Mouse (Mus musculus) kidney, adult 2 months (tissue): ENCODE measurements around the gene Ckb.
"Not testable (repeated sequence)": the region's sequence is repeated elsewhere in the genome, so short reads cannot be mapped to it uniquely, and the experiment has no call there.

Experiments used
- CTCF ChIP-seq: fragments of 200-500 bp; conservative IDR thresholded peaks from 2 replicates; pipeline ENCODE4 v1.5.1; 2011; ENCODE audit warnings: low read depth, mild to moderate bottlenecking, control low read depth, low read length, moderate library complexity, mixed read lengths; ENCODE audit not compliant: insufficient read depth, insufficient read length
- POLR2A ChIP-seq: fragments of 200-500 bp; IDR thresholded peaks from one replicate; pipeline ENCODE4 v1.6.1; 2011; ENCODE audit warnings: low read depth, low read length, control low read depth

DNA sequence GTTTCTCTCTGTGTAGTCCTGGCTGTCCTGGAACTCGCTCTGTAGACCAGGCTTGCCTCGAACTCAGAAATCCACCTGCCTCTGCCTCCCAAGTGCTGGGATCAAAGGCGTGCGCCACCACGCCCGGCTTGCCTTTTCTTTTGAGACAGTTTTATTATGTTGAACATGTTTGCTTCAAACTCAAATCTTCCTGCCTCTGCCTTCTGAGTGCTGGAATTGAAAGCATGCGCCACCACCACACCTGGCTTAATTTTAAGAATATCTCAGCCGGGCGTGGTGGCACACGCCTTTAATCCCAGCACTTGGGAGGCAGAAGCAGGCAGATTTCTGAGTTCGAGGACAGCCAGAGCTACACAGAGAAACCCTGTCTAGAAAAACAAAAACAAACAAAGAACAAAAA lies 10.6 kb downstream of the Ckb start:
- TF ChIP-seq CTCF, POLR2A: not testable (repeated sequence)
